Mouse (Mus musculus) bone marrow macrophage, adult 2 months (primary cell): Measurements from ENCODE around the gene Adcy5.

Source experiments
- CTCF ChIP-seq: IDR thresholded peaks from 2 replicates; pipeline ENCODE4 v1.5.1; 2012; ENCODE audit warnings: low read depth, mild to moderate bottlenecking, low read length, moderate library complexity
- POLR2A ChIP-seq: IDR thresholded peaks from 2 replicates; pipeline ENCODE4 v1.6.1; 2012; ENCODE audit warnings: mild to moderate bottlenecking, low read depth, low read length, borderline replicate concordance

GRCm38 (mm10) chr16:35232153-35232750 is 77.6 kb downstream of the Adcy5 start:
- no peak for TF ChIP-seq CTCF
- TF ChIP-seq POLR2A: no peak
